Mouse (Mus musculus): ENCODE results near the gene Tshz3. TPM values are rescaled to one million over a fixed set of nuclear protein-coding genes. Genes with fewer than 3 reads are reported as not detected.

The Tshz3 gene
- polyA plus RNA-seq, 1 experiment from 2014 or later = 2.2 TPM

- no peak for ATAC-seq
- Histone ChIP-seq H3K9me3 (ENCODE audit: control insufficient read depth) (no peaks in the 10 kb centered on the region), H3K4me3 (ENCODE audit: low read depth, low read length) (no peak overlapping the region), H3K4me1 (replicated peaks; ENCODE audit: control insufficient read depth, insufficient read depth, low read length) (no peaks in the 10 kb centered on the region), H3K27me3 (replicated peaks; ENCODE audit: control insufficient read depth, insufficient read depth, low read length) (no peaks in the 10 kb centered on the region), H3K27ac (ENCODE audit: low read depth, low read length) (no peak overlapping the region), H3K9ac (ENCODE audit: low read depth, low read length) (no peak overlapping the region), H3K4me2 (replicated peaks; ENCODE audit: low read depth) (no peak overlapping the region), H3K36me3 (ENCODE audit: control insufficient read depth, insufficient read depth) (no peaks in the 10 kb centered on the region)
- 81% methylated on average over 7 of the region's 7 CpGs for WGBS
- TF ChIP-seq CTCF (IDR thresholded peaks at IDR 0.05; ENCODE audit: low read depth) = no peak
Observed at GRCm38 (mm10) chr7:36663431-36663830, 34.5 kb upstream of the Tshz3 start.

- Histone ChIP-seq H3K4me3 (ENCODE audit: low read depth, low read length) (no peak overlapping the region), H3K4me1 (replicated peaks; ENCODE audit: control insufficient read depth, insufficient read depth, low read length) (no peaks in the 10 kb centered on the region), H3K27me3 (replicated peaks; ENCODE audit: control insufficient read depth, insufficient read depth, low read length) (no peaks in the 10 kb centered on the region), H3K36me3 (ENCODE audit: control insufficient read depth, insufficient read depth) (no peaks in the 10 kb centered on the region), H3K4me2 (replicated peaks; ENCODE audit: low read depth) (no peak overlapping the region), H3K27ac (ENCODE audit: low read depth, low read length) (no peak overlapping the region), H3K9ac (ENCODE audit: low read depth, low read length) (no peak overlapping the region), H3K9me3 (ENCODE audit: control insufficient read depth) (no peaks in the 10 kb centered on the region)
- WGBS = 6% methylated on average over 5 of the region's 5 CpGs
- no peak for TF ChIP-seq CTCF (IDR thresholded peaks at IDR 0.05; ENCODE audit: low read depth)
- ATAC-seq = no peak
Observed at GRCm38 (mm10) chr7:36667767-36668166, 30.2 kb upstream of the Tshz3 start.

GRCm38 (mm10) chr7:36678031-36678430 lies 19.9 kb upstream of the Tshz3 start:
- no peak for TF ChIP-seq CTCF (IDR thresholded peaks at IDR 0.05; ENCODE audit: low read depth)
- WGBS = 44% methylated on average over 8 of the region's 8 CpGs
- Histone ChIP-seq H3K4me3 (ENCODE audit: low read depth, low read length) (no peak overlapping the region), H3K36me3 (ENCODE audit: control insufficient read depth, insufficient read depth) (no peaks in the 10 kb centered on the region), H3K9me3 (ENCODE audit: control insufficient read depth) (no peaks in the 10 kb centered on the region), H3K4me2 (replicated peaks; ENCODE audit: low read depth) (no peak overlapping the region), H3K4me1 (replicated peaks; ENCODE audit: control insufficient read depth, insufficient read depth, low read length) (no peaks in the 10 kb centered on the region), H3K9ac (ENCODE audit: low read depth, low read length) (no peak overlapping the region), H3K27ac (ENCODE audit: low read depth, low read length) (no peak overlapping the region), H3K27me3 (replicated peaks; ENCODE audit: control insufficient read depth, insufficient read depth, low read length) (peaks cover 16% of the 10 kb centered on the region)
- no peak for ATAC-seq

- TF ChIP-seq CTCF (IDR thresholded peaks at IDR 0.05; ENCODE audit: low read depth) = no peak
- 18% methylated on average over 10 of the region's 10 CpGs for WGBS
- H3K27ac ChIP-seq (ENCODE audit: low read depth, low read length) = no peak overlapping the region
- ATAC-seq = no peak
- H3K36me3 ChIP-seq (ENCODE audit: control insufficient read depth, insufficient read depth) = no peaks in the 10 kb centered on the region
- peaks cover 16% of the 10 kb centered on the region for H3K27me3 ChIP-seq (replicated peaks; ENCODE audit: control insufficient read depth, insufficient read depth, low read length)
- no peak overlapping the region for H3K4me3 ChIP-seq (ENCODE audit: low read depth, low read length)
- no peak overlapping the region for H3K9ac ChIP-seq (ENCODE audit: low read depth, low read length)
- H3K4me2 ChIP-seq (replicated peaks; ENCODE audit: low read depth) = no peak overlapping the region
- no peaks in the 10 kb centered on the region for H3K9me3 ChIP-seq (ENCODE audit: control insufficient read depth)
- H3K4me1 ChIP-seq (replicated peaks; ENCODE audit: control insufficient read depth, insufficient read depth, low read length) = no peaks in the 10 kb centered on the region
Observed at GRCm38 (mm10) chr7:36678510-36678909, 19.4 kb upstream of the Tshz3 start.

- Histone ChIP-seq H3K27ac (ENCODE audit: low read depth, low read length) (no peak overlapping the region), H3K9me3 (ENCODE audit: control insufficient read depth) (no peaks in the 10 kb centered on the region), H3K9ac (ENCODE audit: low read depth, low read length) (no peak overlapping the region), H3K36me3 (ENCODE audit: control insufficient read depth, insufficient read depth) (no peaks in the 10 kb centered on the region), H3K4me1 (replicated peaks; ENCODE audit: control insufficient read depth, insufficient read depth, low read length) (no peaks in the 10 kb centered on the region), H3K27me3 (replicated peaks; ENCODE audit: control insufficient read depth, insufficient read depth, low read length) (peaks cover 16% of the 10 kb centered on the region), H3K4me2 (replicated peaks; ENCODE audit: low read depth) (peak overlapping the region; percentile 46; the same call in 1 of the 2 replicates), H3K4me3 (ENCODE audit: low read depth, low read length) (no peak overlapping the region)
- TF ChIP-seq CTCF (IDR thresholded peaks at IDR 0.05; ENCODE audit: low read depth) = no peak
- no peak for ATAC-seq
- 8% methylated on average over 9 of the region's 9 CpGs for WGBS
Observed at GRCm38 (mm10) chr7:36679031-36679618, 18.8 kb upstream of the Tshz3 start.

GRCm38 (mm10) chr7:36679866-36680458 lies 18.0 kb upstream of the Tshz3 start:
- H3K4me2 ChIP-seq (replicated peaks; ENCODE audit: low read depth) = peak overlapping the region; percentile 46
- no peaks in the 10 kb centered on the region for H3K36me3 ChIP-seq (ENCODE audit: control insufficient read depth, insufficient read depth)
- peak overlapping the region; percentile 14; the same call in 1 of the 2 replicates for H3K4me3 ChIP-seq (ENCODE audit: low read depth, low read length)
- no peak for ATAC-seq
- no peak overlapping the region for H3K27ac ChIP-seq (ENCODE audit: low read depth, low read length)
- peaks cover 16% of the 10 kb centered on the region for H3K27me3 ChIP-seq (replicated peaks; ENCODE audit: control insufficient read depth, insufficient read depth, low read length)
- no peak overlapping the region for H3K9ac ChIP-seq (ENCODE audit: low read depth, low read length)
- 3% methylated on average over 18 of the region's 18 CpGs for WGBS
- no peaks in the 10 kb centered on the region for H3K9me3 ChIP-seq (ENCODE audit: control insufficient read depth)
- H3K4me1 ChIP-seq (replicated peaks; ENCODE audit: control insufficient read depth, insufficient read depth, low read length) = no peaks in the 10 kb centered on the region
- no peak for TF ChIP-seq CTCF (IDR thresholded peaks at IDR 0.05; ENCODE audit: low read depth)

Measured in intestine, postnatal 0 days (tissue).